Mouse (Mus musculus) testis, adult 2 months (tissue): ENCODE data around the gene Ltn1. TPM values are rescaled to one million over a fixed set of nuclear protein-coding genes. Genes with fewer than 3 reads are reported as not detected.

ENCODE experiments used
- H3K27ac ChIP-seq: fragments of 200-500 bp; 2 replicates; pipeline ENCODE4 v1.5.1; 2012; ENCODE audit warnings: low read depth, low read length; ENCODE audit not compliant: control insufficient read depth, insufficient read depth
- H3K27me3 ChIP-seq: fragments of 200-500 bp; 2 replicates; pipeline ENCODE4 v1.6.1; 2012; ENCODE audit warnings: mild to moderate bottlenecking, low read length, moderate library complexity; ENCODE audit not compliant: control insufficient read depth, insufficient read depth
- H3K36me3 ChIP-seq: fragments of 200-500 bp; 2 replicates; pipeline ENCODE4 v1.6.1; 2012; ENCODE audit warnings: mild to moderate bottlenecking, low read length; ENCODE audit not compliant: control insufficient read depth, insufficient read depth
- H3K4me1 ChIP-seq: fragments of 200-500 bp; 2 replicates; pipeline ENCODE4 v1.6.1; 2012; ENCODE audit warnings: low read length; ENCODE audit not compliant: control insufficient read depth, insufficient read depth
- H3K4me3 ChIP-seq: fragments of 200-500 bp; 2 replicates; pipeline ENCODE4 v1.5.1; 2012; ENCODE audit warnings: low read depth, mild to moderate bottlenecking, low read length, moderate library complexity, mixed read lengths; ENCODE audit not compliant: control insufficient read depth
- CTCF ChIP-seq: fragments of 200-500 bp; IDR thresholded peaks from 2 replicates; pipeline ENCODE4 v1.5.1; 2012; ENCODE audit warnings: low read depth, mild to moderate bottlenecking, inconsistent platforms, low read length, moderate library complexity; ENCODE audit not compliant: control insufficient read depth, insufficient read depth, insufficient replicate concordance
- POLR2A ChIP-seq: fragments of 200-500 bp; IDR thresholded peaks from 2 replicates; pipeline ENCODE4 v1.6.1; 2012; ENCODE audit warnings: low read depth, mild to moderate bottlenecking, inconsistent platforms, low read length, moderate library complexity; ENCODE audit not compliant: control insufficient read depth
- polyA plus RNA-seq: library from polyadenylated mRNA; depleted of rRNA; stranded (reverse); fragments of >200 nt; gene quantifications from 2 replicates; pipeline ENCODE4 v1.2.3, GENCODE M21; 2012; rRNA removed

Ltn1 gene
- 38.7 and 44.6 TPM in 2 replicates for polyA plus RNA-seq

GRCm38 (mm10) chr16:87432033-87432814 lies at the start of gene Ltn1:
Gene Ltn1, minus strand, starts transcription at chr16:87432612.
- no peaks in the 10 kb centered on the region for H3K27me3 ChIP-seq
- no peaks in the 10 kb centered on the region for H3K36me3 ChIP-seq
- TF ChIP-seq CTCF (no peak), POLR2A (peak; percentile 53; the same call in 1 of the 2 replicates)
- H3K4me1 ChIP-seq: peaks cover 5% of the 10 kb centered on the region
- H3K4me3 ChIP-seq: peak within 1 kb of the TSS; percentile 89
- peak within 1 kb of the TSS; percentile 83 for H3K27ac ChIP-seq

GRCm38 (mm10) chr16:87470579-87470978 lies 38.2 kb upstream of the Ltn1 start:
- Histone ChIP-seq H3K27me3 (no peaks in the 10 kb centered on the region), H3K36me3 (peaks cover 7% of the 10 kb centered on the region), H3K4me3 (no peak overlapping the region), H3K27ac (no peak overlapping the region), H3K4me1 (no peaks in the 10 kb centered on the region)
- no peak for TF ChIP-seq CTCF
- no peak for TF ChIP-seq POLR2A

- TF ChIP-seq CTCF (no peak), POLR2A (no peak)
- H3K27me3 ChIP-seq: no peaks in the 10 kb centered on the region
- H3K36me3 ChIP-seq: no peaks in the 10 kb centered on the region; the same call in none of the 2 replicates
These were observed 26.3 kb upstream of the Ltn1 start for GRCm38 (mm10) chr16:87458752-87459151.

GRCm38 (mm10) chr16:87455180-87455611 lies 22.8 kb upstream of the Ltn1 start:
- Histone ChIP-seq H3K4me1 (peaks cover 11% of the 10 kb centered on the region), H3K36me3 (no peaks in the 10 kb centered on the region; the same call in 1 of the 2 replicates), H3K27ac (peak overlapping the region; percentile 71), H3K4me3 (peak overlapping the region; percentile 94), H3K27me3 (no peaks in the 10 kb centered on the region)
- TF ChIP-seq CTCF (no peak), POLR2A (no peak)

More at GRCm38 (mm10) chr16:87458752-87459151, 26.3 kb upstream of the Ltn1 start:
- Histone ChIP-seq H3K27ac (no peak overlapping the region), H3K4me1 (peaks cover 7% of the 10 kb centered on the region), H3K4me3 (no peak overlapping the region)

GRCm38 (mm10) chr16:87454419-87455179 lies 22.2 kb upstream of the Ltn1 start, which contains the start of gene Usp16:
Gene Usp16, plus strand, starts transcription at chr16:87454703.
- H3K4me1 ChIP-seq: peaks cover 11% of the 10 kb centered on the region
- TF ChIP-seq POLR2A: peak; percentile 93
- no peak for TF ChIP-seq CTCF
- peak within 1 kb of the TSS; percentile 82 for H3K27ac ChIP-seq
- H3K27me3 ChIP-seq: no peaks in the 10 kb centered on the region
- H3K36me3 ChIP-seq: no peaks in the 10 kb centered on the region; the same call in 1 of the 2 replicates
- H3K4me3 ChIP-seq: peak within 1 kb of the TSS; percentile 94

- peak overlapping the region; percentile 30; the same call in 1 of the 2 replicates for H3K4me3 ChIP-seq
- no peaks in the 10 kb centered on the region for H3K36me3 ChIP-seq
- peaks cover 11% of the 10 kb centered on the region for H3K4me1 ChIP-seq
- no peaks in the 10 kb centered on the region for H3K27me3 ChIP-seq
- no peak overlapping the region for H3K27ac ChIP-seq
- no peak for TF ChIP-seq POLR2A
- TF ChIP-seq CTCF: no peak
These were observed 20.8 kb upstream of the Ltn1 start for GRCm38 (mm10) chr16:87453226-87453625.

- H3K4me1 ChIP-seq: peaks cover 6% of the 10 kb centered on the region
- H3K4me3 ChIP-seq: no peak overlapping the region
- no peaks in the 10 kb centered on the region for H3K36me3 ChIP-seq
- no peak for TF ChIP-seq POLR2A
- no peak for TF ChIP-seq CTCF
- H3K27me3 ChIP-seq: no peaks in the 10 kb centered on the region
- no peak overlapping the region for H3K27ac ChIP-seq
These were observed 13.1 kb upstream of the Ltn1 start for GRCm38 (mm10) chr16:87445528-87445927.
